Mouse (Mus musculus): ENCODE measurements around the gene Srcin1.

The Srcin1 gene

DNA sequence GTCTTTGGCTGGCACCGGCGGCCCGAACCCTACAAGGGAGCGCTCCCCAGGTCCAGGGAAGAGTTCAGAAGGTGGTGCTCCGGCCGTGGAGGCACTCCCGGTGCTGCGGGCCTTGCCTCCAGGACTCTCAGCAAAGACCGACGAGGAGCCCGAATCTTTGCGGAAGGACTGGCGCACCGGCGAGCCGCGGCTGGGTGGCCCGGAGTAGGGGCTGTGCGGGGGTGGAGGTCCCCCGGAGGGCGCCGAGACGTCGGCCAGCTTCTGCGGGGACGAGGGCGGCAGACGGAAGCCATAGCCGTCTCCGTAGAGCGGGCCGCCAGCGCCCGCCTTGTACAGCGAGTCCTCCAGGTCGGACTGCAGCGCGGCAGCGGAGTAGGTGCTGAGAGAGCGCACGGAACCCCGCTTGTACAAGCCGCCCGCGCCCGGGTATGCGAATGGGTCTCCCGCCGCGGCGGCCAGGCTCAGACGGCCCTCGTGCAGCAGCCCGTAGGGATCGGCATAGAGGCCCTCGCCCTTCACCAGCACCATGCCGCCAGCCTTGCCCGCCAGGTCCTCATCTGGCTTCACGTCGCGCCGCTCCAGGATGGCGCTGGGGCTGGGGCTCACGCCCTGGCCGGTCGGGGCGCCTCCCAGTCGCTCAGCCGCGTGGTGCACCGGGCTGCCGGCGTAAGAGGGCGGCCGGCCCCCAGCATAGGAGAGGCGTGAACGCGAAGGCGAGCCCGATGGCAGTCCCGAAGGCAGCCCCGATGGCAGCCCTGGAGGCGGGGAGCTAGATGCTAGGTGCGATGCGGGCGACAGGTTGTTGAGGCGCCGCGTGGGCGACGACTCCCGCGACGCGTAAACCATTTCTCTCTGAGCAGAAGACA lies 41.3 kb downstream of the Srcin1 start:
- DNase-seq (ENCODE audit: low read depth, low spot score): no peak

DNA sequence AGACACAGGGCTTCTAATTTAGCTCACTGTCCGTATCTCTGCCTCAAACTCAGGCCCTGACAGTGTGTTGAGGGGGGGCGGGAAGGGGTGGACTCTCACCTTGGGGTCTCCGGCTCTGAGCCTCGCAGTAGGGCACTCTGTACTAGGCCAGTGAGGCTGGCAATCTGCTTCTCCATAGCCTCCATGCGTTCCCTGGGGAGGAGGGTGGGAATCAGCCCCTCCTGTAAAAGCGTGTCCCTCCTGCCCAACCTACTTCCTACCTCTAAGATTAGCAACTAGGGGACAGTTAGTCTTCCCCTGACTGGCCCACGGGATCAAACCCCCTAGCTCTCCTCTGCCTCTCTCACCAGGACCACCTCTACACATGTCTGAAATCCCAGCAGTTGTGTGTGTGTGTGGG lies 42.3 kb downstream of the Srcin1 start:
- DNase-seq (ENCODE audit: low read depth, low spot score): no peak

- peak; percentile 93 for DNase-seq (ENCODE audit: low read depth, low spot score)
Measured at GRCm38 (mm10) chr11:97532950-97533582, 42.9 kb downstream of the Srcin1 start.

DNA sequence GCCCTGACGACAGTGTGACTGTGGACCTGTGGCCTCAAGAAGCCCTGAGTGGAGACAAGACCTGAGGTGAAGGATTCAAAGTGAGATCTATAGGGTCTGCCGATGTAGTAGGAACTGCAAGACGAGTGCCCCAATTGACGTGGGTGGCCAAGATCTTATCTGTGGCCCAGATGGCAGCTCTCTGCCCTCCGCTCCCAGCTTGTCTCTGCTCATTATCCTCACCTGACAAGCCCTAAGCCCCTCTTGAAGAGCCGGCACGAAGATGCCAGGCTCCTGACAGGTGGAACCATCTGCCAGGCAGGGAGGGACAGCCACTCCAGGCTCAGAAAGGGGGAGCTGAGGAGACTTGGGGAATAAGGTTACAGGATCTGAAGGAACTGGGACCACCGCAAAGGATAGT lies 43.6 kb downstream of the Srcin1 start:
- no peak for DNase-seq (ENCODE audit: low read depth, low spot score)

DNA sequence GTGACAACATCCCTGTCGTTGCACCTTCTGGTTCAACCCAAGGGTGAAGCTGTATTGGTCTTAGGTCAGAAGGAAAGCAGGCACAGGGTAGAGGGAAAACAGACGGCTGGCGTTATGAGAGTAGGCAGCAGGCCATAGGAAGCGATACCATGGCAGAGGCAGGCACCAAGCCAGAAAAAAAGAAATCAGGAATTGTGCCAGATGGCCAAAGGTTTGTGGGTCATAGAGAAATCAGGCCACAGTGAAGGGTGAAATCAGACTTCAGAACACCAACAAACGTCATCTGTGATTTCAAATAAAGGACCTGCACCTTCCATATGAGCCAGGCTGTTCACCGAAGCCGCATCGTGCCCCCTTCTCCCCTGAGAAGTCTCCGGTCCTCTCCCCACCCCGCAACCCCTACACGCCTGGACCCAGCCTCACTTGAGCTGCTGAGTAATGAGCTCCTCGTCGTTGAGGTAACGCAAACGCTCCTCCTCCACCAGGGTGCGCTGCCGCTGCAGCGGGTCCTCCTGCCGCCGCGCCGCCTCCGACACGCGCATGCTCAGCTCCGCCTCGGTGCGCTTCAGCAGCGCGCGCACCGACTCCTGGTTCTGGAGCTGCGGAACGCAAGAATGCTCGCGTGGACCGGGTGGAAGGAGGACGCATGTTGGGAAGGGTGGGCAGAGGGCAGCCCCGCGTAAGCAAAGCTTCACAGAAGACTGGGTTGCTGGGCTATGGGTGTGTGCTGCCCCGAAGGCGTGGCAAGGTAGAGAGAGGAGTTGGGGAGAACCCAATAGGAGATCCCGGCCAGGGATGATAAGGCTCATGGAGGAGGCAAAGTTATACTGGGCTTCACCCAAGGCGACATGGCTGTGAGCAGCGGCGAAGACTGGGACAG lies 44.4 kb downstream of the Srcin1 start:
- DNase-seq (ENCODE audit: low read depth, low spot score): peak; percentile 91

- DNase-seq (ENCODE audit: low read depth, low spot score): no peak
Measured at GRCm38 (mm10) chr11:97530961-97531360, 45.0 kb downstream of the Srcin1 start.

DNA sequence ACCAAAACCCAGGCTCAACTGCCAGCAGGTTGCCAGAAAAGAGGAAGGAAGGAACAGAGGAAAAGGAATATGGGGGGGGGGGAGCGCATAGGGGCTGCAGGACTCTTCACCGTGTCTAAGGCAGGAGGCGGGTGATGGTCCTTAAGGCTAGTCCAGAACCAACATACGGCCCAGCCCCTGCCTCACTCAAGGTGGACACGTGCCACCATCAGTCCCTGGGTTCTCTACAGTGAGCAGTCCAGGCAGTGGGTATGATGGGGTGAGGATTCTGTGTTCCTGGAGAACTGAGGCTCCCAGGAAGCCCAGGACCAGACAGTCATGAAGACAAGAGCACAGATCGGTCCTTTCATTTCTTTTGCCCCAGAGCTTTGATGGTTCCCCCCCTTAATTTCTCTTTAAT lies 45.9 kb downstream of the Srcin1 start:
- no peak for DNase-seq (ENCODE audit: low read depth, low spot score)

GRCm38 (mm10) chr11:97528282-97528808 lies 47.6 kb downstream of the Srcin1 start:
- no peak for DNase-seq (ENCODE audit: low read depth, low spot score)

DNA sequence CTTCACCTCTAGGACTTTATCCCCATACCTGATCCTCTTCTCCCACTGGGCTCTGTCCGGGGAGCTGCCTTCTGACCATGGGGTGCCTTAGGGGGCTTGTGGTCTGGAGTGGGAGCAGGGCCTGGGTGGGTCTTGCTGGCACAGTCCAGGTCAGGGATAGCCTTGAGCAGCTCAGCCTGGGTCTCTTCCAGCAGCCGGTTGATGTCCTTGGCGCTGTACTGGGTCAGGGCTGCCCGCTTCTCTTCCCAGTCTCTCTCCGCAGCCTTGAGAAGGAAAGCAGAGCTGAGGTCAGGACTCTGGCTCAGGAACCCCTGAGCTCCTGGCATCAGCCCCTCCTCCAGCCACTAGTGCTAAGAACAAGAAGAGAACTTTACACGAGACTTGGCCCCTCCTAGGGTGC lies 50.7 kb downstream of the Srcin1 start:
- no peak for DNase-seq (ENCODE audit: low read depth, low spot score)

GRCm38 (mm10) chr11:97524306-97524705 lies 51.7 kb downstream of the Srcin1 start:
- no peak for DNase-seq (ENCODE audit: low read depth, low spot score)

- no peak for DNase-seq (ENCODE audit: low read depth, low spot score)
Measured at GRCm38 (mm10) chr11:97523827-97524261, 52.1 kb downstream of the Srcin1 start.

GRCm38 (mm10) chr11:97523107-97523506 lies 52.9 kb downstream of the Srcin1 start:
- DNase-seq (ENCODE audit: low read depth, low spot score): no peak

GRCm38 (mm10) chr11:97521741-97522474 lies 54.1 kb downstream of the Srcin1 start:
- DNase-seq (ENCODE audit: low read depth, low spot score): no peak

DNA sequence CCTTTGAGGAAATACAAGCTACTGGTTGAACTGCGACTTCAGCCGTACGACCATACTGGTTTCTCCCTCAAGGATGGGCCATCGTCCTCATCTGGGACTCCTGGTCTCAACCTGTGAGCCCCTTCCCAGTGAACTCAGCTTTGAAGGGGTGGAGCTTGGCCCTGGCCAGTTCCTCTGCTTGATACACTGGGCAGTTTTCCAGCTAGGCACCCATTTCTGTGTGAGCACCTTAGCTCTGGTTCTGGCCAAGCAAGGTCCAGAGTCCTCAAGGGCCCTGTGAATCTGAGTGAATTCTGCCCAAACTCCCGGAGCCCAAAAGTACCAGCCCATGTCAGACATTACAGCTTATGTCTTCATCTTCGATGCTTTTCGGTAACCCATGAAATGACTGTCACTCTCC lies 55.4 kb downstream of the Srcin1 start:
- DNase-seq (ENCODE audit: low read depth, low spot score): no peak

- no peak for DNase-seq (ENCODE audit: low read depth, low spot score)
Measured at GRCm38 (mm10) chr11:97513066-97513465, 62.9 kb downstream of the Srcin1 start.

DNA sequence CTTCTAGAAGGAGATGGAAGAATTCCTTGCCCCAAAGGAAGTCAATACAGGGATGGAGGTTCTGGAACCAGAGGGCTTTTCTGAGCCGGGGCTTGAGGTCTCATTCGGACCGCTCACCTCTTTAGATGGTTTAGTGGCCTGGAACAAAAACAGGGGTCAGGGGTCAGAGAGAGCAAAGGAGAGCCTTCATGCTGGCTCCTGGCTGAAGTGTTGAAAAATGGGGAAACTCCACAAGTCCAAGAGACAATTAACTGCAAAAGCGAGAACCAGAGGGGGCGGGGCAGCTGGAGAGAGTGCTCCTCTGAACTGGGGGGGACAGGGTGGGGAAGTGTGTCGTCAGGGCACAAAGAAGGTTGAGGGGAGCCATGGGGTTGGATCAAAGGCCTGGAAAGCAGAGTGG lies 63.5 kb downstream of the Srcin1 start:
- peak; percentile 4 for DNase-seq (ENCODE audit: low read depth, low spot score)

DNA sequence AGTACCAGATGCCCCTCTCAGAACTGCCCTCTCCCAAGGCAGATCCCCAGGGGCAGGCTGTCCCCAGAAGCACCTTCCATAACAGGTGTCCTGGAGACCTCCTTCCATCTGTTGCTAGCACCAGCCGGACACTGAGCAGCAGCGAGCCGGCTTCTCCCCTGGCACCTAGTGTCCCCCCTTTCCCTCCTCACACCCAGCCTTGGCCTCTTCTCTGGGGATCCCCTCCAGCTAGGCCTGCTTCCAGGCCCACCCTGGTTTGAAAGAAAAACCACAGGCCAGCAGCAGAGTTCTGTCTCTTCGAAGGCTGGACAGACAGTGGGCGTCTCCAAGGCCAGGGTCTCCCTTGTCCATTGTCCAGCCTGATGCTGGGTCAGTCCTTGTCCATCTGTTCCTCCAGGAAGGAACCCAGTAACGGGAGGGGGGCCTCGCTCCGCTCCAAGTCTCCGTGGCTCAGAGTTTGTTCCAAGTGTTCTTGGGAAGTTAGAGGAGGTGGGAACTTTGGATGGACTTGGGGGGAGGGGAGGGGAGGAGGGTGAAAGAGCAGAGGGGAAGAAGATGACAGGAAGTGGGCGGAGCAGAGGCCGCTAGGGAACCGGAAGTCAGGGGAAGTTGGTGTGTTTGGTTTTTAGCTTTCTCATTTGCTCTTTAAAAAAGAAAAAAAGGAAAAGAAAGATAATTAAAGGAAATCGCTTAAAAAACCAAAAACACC lies 64.2 kb downstream of the Srcin1 start:
- peak; percentile 81 for DNase-seq (ENCODE audit: low read depth, low spot score)

DNA sequence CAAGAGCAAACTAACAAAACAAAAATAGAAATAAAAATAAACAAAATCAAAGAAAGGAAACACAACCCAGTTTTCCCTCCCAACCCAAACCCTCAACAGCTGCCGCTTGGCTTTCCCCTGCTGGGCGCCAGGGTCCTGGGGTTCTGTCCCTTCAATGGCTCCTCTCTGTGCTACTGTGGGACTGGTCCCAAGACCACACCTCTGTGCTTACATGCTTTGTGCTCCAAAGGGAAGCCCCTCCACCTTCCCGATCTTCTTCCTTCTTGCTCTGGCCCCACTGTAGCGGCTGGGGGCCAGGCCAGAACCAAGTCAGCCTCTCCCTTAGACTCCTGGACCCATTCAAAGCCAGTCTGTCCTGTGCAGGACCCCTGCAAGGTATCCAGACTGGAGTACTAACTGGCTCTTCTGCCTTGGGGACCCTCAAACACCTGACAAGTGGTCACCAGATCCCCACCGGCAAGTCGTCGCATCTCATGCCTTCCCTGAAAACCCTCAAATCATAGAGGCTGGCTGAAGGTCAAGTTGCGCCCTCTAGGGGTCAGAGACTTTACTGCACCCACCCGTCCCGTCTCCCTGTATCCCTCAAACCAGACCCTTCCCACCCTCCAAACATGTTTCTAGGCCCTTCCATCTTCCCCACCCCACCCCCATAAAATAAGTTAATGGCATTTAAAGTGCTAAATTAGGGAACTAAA lies 64.9 kb downstream of the Srcin1 start:
- DNase-seq (ENCODE audit: low read depth, low spot score): peak; percentile 83

GRCm38 (mm10) chr11:97509715-97510485 lies 66.1 kb downstream of the Srcin1 start:
- no peak for DNase-seq (ENCODE audit: low read depth, low spot score)
